Mouse (Mus musculus) CH12.LX (cell line): ENCODE results near the gene Grap2.

Experiments
- CTCF ChIP-seq, 2 experiments: IDR thresholded peaks in 1 of 2; conservative IDR thresholded peaks in 1 of 2; 2 replicates each; pipeline ENCODE4 v1.5.1; 2011 to 2012; ENCODE audit warnings: low read depth in 2 of 2, low read length in 2 of 2, improper control_type of control experiment in 1 of 2, inconsistent platforms in 1 of 2, mild to moderate bottlenecking in 1 of 2, moderate library complexity in 1 of 2
- EP300 ChIP-seq: IDR thresholded peaks from 2 replicates; pipeline ENCODE4 v1.6.1; 2011; ENCODE audit warnings: low read length, improper control_type of control experiment
- JUND ChIP-seq: conservative IDR thresholded peaks from 2 replicates; pipeline ENCODE4 v1.6.1; 2011; ENCODE audit warnings: low read depth, low read length, improper control_type of control experiment
- MAFK ChIP-seq: IDR thresholded peaks from 2 replicates; pipeline ENCODE4 v1.6.1; 2011; ENCODE audit warnings: low read length, improper control_type of control experiment; ENCODE audit not compliant: insufficient replicate concordance
- POLR2A ChIP-seq: IDR thresholded peaks from 2 replicates; pipeline ENCODE4 v1.6.1; 2011; ENCODE audit warnings: low read depth, mild to moderate bottlenecking, improper control_type of control experiment, low read length
- USF2 ChIP-seq: conservative IDR thresholded peaks from 2 replicates; pipeline ENCODE4 v1.6.1; 2011; ENCODE audit warnings: low read depth, low read length, improper control_type of control experiment
- ZC3H11A ChIP-seq: IDR thresholded peaks from 2 replicates; pipeline ENCODE4 v1.6.1; 2012; ENCODE audit warnings: low read depth, mild to moderate bottlenecking, inconsistent platforms, low read length, improper control_type of control experiment
- ZNF384 ChIP-seq: IDR thresholded peaks from 2 replicates; pipeline ENCODE4 v1.6.1; 2012; ENCODE audit warnings: low read depth, low read length, improper control_type of control experiment, inconsistent platforms

DNA sequence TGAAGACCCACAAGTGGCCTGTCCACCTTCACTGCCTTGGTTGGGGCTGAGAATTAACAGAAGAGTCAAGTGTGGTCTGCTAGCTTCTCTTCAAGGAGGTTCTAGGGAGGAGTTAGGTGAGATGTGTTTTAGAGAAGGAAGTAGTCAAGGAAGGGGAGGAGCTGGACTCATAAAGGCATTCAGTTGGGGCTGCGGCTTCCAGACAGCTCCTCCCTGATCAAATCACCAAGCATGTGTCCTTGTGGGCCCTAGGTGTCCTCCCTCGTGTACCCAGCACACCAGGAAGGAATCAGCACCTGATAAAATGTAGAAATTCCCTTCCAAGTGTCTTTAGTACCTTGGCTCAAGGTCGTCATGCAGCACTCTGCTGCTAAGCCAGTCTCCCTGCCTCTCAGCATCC lies 28.3 kb upstream of the Grap2 start:
- no peak for TF ChIP-seq ZC3H11A
- no peak for TF ChIP-seq CTCF (conservative IDR thresholded peaks at IDR 0.05 in 1 of 2, IDR thresholded peaks at IDR 0.05 in 1 of 2; ENCODE audit: low read depth in 2 of 2, low read length in 2 of 2)
- TF ChIP-seq POLR2A: no peak
- no peak for TF ChIP-seq JUND
- TF ChIP-seq MAFK: no peak
- TF ChIP-seq ZNF384: no peak
- no peak for TF ChIP-seq USF2
- no peak for TF ChIP-seq EP300
